Mouse (Mus musculus): ENCODE measurements around the gene Calr4.

Calr4 gene

DNA sequence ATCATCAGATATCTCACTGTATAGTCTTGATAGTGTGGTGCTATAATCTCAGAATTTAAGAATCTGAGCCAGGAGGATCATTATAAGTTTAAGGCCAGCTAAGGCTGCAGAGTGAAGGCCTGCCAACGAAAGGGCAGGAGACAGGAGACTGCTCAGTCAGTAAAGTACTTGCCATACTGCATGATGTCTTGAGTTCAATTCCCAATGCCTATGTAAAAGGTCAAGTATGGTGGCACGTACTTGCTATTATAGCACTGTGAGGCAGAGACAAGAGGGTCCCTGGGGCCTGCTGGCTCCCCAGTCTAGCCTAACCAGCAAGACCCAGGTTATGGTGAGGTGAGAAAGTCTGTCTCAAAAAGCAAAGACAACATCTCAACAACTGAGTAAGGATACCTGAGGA, at the start of gene Calr4:
TSS of gene Calr4 (plus strand) at position 301 of the 400 bp plus-strand sequence.
- in situ Hi-C loops (cut with MboI, MseI), result no loop called here

DNA sequence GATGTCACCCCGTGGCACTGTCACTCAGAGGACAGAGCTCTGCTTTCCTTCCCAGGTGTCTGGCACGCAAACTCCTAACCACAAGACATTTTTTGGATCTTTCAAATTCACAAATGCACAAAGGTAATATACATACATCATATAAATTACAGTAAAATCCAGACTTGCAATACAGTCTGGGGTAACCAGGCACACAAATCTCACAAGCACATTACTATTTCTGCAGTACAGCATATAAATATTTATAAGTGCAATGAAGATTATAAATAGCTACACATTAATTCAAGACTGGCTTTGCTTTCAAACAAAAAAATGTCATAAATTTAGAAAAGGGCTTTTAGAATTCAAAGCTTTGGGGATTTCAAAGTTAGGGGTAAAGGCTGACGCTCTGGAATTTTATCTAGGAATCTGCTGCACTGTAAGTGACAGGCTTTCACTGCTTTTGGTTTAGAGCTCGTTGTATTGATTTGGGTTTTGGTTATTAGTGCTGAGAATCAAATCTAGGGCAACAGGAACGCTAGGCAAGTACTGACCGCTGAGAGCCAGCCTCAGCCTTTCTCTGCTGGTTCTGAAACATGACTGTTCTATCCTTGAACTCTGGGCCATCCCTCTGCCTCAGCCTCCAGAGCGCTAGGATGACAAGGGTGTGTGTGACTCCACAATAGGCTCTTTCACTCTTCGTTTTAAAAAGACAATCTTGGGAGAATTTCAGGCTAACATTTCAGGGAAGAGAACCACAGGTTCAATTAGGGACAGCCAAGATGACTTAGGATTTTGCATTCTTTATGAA, 48.5 kb upstream of the Calr4 start:
- in situ Hi-C loops (cut with MboI, MseI), result no loop called here

DNA sequence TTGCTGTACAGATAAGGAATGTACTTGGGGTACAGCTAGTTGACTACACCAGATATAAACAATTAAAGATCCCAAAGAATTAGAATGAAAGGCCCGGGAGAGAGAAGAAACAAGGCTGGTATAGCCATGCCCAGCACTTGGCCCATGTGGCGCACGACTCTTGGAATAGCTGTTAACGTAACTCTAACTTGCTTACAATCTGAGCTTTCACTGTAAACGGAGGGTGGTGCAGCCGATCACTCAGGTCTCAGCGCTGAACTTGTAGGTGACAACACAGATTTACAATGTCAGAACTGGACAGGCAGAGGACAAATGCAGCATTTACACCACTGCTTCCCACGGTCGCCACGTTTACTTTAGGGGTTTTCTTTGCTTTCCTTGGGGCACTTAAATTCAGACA, 42.7 kb upstream of the Calr4 start:
- in situ Hi-C loops (cut with MboI, MseI), result no loop called here

DNA sequence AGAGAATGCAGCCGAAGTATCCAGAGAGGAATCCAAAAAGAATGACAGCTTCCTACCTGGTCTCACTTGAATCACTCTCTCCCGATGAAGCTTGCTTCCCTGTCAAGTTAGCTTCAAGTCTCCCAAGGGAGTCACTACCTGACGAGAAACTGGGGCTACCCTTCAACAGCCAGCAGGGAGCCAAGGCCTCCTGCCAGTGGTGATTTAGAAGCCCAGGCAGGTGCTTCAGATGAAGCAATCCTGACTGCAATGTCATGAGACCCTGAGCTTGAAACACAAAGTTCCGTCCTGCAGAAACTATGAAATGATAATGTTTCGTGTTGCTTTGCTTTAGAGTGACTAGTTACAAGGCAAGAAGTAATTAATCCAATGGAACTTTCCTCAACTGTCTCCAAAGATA, 40.4 kb upstream of the Calr4 start:
- in situ Hi-C loops (cut with MboI, MseI), result no loop called here

DNA sequence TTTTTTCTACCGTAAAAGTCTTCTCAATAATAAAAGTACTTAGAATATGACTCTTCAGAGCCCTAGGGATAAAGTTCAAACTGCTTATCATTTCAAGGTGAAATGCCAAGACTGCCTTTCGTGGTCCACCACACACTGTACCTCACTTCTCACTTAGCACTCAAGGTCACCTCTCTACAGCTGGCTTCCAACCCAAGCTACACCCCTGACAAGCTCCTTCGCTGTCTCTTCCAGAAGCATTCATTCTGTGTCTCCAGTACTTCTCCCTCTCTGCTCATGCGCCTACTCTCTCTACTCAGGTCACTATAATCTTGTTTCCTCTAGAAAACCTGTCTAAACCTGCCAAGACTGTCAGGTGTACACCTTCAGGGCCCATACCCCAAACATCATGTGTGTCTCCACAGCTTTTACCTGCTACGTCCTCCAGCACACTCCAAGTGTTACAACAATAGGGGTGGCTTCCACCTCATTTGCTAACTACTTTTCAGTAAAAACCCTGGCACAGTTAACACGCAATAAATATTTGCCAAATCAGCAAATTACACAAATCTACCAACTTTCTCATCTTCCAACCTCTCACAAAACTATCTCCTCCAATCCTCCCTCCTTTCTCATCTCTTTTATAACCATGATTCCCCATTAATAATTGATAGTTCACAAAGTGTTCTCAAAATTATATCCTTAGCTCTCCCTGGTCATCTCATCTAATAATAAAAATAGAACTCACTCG, 38.2 kb upstream of the Calr4 start:
- in situ Hi-C loops (cut with MboI, MseI), result no loop called here

DNA sequence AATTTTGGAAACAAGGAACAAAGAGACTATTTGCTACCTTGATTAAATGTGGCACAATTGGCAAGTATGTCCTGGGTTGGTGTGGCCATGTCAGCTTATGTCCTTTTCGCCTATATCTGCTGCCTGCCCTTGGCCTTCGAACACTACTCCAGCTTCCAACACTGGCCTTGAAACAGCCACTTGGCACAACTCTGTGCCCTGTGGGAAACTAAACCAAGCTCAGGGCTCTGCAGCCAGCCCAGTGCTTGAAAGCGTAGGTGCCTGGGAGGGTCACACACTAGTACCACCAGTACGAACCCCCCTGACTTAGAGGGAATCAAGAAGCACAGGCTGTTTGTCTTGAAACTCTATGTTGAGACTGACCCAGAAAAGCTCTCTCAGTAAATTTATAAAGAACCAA, 35.2 kb upstream of the Calr4 start:
- in situ Hi-C loops (cut with MboI, MseI), result no loop called here

DNA sequence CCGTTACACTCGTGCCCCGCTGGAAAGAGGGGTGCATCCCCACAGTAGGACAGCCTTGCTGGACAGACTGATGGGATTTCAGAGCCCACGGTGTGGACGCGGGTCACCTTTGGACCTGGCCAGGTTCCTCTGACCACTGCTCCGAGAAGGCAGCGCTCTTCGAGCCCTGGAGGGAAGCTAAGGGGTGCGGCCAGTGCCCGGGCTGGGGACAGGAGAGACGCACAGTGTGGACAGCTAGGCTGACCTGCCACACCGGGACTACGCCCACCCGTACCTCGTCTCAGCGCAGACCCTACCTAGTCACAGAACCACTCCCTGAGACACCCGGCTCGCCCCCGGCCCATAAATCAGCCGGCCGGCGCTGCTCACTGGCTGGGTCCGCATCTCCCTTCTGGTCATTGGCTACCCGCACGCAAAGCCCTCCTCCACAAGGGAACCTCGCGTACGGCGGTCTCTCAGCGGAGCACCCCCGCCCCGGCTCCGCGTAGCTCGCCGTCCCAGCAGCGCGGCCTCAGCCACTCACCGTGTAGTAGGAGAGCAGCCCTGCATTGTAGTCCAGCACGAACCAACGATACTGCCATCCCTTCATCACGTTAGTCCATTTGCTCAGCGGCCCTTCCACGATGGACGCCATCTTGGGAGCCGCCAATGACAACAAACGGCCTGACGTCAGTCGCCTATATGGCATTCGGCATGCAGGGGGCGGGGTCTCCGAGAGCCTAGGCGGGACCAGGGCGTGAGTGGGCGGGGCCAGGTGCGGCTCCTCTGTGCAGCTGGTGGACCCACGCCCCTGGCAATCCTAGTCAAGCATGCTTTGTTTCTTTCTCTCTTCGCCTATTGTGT, 32.5 kb upstream of the Calr4 start, which contains the start of gene Osbpl9:
TSS of gene Osbpl9 (minus strand) at position 691 of the 843 bp plus-strand sequence.
- in situ Hi-C loops (cut with MboI, MseI), result no loop called here

DNA sequence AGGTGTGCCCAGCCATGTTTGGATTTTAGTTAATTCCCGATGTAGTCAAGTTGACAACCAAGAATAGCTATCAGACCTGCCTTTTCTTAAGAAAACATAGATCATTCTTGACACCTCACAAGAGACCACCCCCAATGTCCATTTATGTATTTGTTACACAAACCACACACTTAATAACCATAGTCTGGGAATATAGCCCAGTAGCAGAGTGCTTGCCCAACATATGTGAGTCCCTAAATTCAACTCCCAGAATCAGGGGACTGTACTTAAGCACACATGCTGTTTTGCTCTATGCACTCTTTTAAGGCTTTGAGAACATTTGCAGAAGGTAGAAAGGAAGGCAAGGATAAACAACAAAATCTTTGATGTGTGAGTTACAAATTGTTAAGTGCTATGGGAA, 30.4 kb upstream of the Calr4 start:
- in situ Hi-C loops (cut with MboI, MseI), result no loop called here

DNA sequence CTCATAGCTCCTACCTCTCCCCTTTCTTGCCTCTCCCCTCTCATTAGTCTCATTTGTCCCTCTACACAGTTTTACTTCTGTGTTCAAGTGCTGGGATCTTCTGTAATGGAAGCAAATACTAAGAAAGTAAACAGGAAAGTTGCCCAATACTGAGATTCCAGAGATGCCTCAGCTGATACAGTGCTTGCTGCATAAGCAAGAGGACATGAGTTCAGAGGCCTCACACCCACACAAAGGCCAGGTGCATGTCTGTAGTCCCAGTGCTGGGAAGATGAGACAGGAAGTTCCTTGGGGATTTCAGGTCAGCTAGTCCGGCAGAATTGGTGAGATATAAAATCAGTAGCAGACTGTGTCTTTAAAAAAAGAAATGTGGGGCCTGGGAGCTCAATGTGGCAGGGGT, 29.9 kb upstream of the Calr4 start:
- in situ Hi-C loops (cut with MboI, MseI), result no loop called here

DNA sequence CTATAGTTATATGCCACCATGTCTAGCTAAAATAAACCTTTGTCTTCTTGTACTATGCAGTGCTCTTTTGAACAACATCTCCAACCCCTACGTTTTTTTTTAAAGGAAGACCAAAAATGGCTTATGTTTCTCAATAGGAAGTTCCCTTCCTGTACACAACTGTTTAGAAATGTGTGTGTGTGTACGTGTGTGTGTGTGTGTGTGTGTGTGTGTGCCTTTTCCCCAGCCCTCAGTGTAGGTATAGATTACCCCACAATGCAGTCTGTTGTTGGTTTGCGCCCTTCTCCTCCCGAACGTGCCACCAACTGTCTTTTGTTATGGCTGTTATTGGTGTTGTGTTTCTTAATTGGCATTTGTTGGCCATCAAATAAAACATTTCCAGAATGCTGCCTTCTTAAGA, 26.8 kb upstream of the Calr4 start:
- in situ Hi-C loops (cut with MboI, MseI), result no loop called here

DNA sequence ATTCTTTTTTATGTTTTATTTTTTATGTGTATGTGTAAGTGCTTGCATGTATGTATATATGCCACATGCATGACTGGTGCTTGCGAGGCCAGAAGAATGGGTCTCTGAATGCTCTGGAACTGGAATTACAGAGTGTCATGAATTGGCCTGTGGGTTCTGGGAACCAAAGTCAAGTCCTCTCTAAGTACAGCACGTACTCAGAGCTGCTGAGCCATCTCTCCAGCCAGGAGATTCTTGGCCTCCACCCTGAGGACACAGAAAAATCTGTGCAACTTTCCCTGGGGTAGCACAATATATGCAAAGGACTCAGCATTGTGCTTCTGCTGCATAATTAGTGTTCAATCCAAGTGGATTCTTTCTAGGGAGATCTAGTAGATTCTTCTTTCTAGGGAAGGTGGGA, 24.0 kb upstream of the Calr4 start:
- in situ Hi-C loops (cut with MboI, MseI), result no loop called here

DNA sequence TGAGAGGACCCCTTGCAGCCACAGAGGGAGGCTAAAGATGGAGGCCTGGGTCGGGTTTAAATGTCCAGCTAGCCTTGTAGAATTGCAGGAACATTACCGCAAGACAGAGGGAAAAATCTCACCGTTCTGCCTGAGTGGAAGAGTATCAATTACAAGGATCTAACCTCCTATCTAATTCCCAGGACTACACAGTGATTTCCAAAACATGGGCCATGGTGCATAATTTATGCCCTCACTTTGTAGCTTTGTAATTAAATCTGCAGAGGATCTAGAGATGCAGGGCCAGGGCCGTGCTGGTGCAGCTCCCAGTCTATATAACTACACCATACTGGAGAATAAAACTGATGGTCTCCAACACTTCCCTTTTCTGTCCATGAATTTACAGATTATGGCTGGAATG, 23.4 kb upstream of the Calr4 start:
- in situ Hi-C loops (cut with MboI, MseI), result no loop called here

DNA sequence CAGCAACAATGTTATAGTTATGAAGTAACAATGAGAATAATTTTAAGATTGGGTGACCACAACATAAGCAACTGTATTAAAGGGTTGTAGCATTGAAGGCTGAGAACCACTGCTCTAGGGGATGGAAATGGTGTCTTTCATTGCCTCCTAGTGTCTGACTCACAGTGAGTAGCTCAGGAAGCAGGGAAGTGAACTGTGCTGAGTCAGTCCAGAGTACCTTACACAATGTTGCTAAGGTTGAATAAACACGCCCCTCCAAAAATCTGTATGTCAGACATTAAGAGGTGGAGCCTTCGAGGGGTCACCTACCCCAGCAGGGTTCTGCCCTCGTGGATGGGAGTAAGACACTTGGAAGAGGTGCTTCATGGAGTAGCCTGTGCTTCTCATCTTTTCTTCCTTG, 20.3 kb upstream of the Calr4 start:
- in situ Hi-C loops (cut with MboI, MseI), result no loop called here

DNA sequence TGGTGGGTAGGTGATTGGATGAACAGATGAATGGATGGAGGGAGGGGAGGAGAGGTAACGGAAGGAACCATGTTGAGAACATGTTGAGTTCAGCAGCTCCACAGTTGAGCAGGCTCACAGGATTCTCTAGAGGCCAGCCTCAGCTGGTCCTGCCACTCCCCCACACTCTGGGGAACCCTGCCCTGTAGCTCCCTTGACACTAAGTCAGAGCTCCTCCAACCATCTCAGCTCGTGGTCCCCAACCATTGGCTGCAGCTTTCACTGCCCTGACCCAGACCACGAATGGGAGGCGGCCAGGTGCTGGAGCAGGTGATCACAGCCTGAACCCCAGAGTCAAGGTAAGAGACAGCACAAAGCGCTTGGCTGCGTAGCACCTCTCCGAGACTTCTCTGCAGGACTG, 16.3 kb upstream of the Calr4 start:
- in situ Hi-C loops (cut with MboI, MseI), result no loop called here

DNA sequence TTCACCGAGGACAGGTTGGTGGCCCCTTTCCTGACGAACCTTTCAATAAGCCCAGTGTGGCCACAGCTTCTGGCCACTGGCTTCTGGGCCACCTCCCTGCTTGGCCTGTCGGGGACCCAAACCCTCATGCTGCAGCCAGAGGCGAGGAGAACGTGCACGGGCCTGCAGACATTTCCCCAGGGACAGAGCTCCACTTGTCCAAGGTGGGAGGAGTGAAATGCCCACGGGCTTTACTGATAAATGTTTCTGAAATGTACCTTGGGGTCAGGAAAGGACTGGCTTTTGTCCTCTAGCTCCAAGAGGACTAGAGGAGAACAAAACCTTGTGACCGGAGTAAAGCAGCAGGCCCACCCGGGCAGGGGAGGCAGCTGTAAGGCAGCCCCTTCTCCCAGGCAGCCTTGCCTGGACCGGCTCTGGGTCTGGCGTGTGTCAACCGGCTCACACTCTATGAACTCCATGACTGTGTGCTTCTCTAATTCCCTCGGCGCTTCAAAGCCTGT, 13.8 kb upstream of the Calr4 start:
- in situ Hi-C loops (cut with MboI, MseI), result no loop called here

DNA sequence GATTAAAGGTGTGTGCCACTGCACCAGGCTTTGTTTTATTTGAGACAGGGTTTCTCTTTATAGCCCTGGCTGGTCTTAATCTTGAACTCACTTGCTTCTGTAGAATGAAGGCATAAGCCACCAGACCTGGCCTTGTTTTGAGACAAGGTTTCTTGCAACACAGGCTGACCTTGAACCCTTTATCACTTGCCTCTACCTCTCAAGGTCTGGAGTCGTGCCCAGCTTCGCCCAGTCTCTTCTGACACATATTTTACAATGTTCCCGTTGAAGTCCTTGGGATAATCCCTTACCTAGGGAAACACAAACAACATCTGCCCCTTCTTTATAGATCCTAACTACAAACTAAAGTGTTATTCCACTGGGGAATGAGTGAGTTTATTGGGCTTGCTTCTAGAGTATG, 12.3 kb upstream of the Calr4 start:
- in situ Hi-C loops (cut with MboI, MseI), result no loop called here

DNA sequence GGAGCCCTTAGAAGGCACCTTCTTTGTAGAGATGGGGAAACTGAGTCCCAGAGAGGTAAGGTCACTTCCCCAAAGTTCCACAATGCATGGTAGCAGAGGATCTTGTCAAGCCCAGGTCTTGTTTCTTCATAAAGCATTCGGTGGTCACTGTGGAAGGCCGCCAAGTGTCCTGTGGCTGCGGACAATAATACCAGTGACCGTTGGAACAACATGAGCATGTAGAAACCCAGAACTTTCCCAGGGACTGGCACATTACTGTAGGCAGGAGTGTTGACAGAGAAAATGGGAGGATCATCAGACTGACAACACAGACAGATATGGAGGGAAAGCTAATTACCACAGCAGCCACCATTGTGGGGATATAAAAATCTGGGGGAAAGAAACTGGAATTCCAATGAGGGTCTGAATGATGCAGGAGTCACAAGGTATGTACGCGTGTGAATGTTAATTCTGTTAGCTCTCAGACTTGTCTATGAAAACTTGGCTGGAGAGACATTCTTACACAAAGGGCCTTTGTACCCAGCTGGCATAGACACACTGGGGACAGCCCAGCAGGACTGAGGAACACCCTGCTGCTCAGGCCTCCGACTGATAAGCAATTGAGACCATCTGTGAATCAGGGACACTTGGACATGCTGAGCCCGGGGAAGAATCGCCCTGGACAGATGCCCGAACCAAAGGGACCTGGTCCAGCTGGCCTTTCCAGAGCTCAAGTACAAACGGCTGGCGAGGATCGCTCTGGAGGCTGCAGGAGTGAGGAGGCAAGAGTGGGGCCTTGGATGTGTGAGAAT, 9.3 kb upstream of the Calr4 start:
- in situ Hi-C loops (cut with MboI, MseI), result no loop called here

DNA sequence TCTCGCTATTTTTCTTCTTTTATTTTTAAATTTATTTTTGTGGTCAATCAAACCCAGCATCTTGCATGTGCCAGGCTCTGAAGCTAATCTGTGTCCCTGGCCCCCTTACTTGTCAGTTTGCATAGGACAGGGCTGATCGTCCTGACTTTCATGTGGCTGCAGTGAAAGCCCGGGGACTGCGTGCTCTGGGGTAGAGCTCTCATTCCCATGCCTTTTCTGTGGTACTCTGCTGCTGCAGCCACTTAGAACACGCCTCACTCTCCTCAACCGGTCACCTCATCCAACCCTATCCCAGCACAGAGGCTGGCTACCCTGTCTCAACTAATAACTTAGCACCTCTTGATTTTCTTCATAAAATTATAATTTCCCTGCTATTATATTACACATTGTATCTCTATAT, 8.7 kb upstream of the Calr4 start:
- in situ Hi-C loops (cut with MboI, MseI), result no loop called here

DNA sequence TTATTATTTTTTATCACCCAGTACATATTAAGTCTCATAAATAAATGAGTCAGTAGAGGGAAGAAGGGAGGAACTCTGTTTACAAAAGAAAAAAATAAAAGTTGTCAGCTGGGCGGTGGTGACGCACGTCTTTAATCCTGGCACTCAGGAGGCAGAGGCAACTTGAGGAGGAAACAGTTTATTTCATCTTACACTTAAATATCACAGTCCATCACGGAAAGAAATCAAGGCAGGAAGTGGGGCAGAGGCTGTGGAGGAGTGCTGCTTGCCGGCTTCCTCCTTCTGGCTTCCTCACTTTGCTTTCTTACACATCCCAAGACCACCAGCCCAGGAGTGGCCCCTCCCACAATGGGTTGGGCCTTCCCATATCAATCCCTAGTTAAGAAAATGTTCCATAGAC, 8.2 kb upstream of the Calr4 start:
- in situ Hi-C loops (cut with MboI, MseI), result no loop called here

DNA sequence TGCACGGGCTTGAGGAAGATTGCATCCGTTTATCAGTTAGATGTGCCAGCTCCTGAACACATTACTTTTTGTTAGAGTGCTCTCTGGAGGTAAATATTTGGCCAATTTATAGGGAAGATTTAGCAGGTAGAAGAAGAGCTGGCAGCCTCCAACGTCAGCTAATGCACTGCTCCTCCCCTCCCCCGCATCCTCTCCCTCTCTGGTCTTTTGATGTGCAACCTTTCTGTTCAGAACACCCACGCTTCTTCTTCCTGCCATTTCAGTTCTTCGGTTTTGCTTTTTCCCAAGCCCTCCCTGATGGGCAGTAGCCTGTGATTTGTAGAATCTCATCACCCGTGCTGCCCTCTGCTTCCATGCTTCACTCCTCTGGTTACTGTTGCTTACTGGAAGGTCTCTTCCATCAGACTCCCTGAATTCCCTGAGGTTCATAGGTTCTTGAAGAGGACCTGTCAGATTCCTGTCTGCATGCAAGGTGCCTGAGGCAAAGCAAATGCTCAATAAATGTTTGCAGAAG, 4.5 kb upstream of the Calr4 start:
- in situ Hi-C loops (cut with MboI, MseI), result no loop called here

DNA sequence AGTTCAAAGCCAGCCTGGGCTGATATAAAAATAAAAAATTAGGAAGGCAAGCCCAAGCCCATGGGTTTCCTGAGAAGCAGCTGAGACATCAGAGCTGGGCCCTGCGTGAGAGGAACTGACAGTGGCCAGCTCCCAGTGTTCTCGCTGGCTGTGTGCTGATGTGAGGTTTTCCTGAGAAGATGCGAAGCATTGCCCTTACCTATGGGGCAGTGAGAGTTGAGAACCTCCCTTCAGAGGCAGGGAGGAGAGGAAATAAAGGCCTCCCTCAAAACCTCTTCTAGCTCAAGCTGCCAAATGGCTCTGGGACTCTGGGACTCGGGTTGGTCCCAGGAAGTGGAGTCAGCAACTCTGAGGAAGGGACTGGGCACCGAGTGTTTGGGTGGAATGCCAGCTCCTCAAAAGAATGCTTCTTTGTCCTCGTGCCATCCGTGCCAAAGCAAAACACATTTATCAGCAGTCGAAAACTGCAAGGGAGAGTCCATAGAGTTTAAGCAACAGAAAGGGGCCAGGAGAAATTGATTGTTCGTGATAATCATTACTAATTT, 593 bp downstream of the Calr4 start:
- in situ Hi-C loops (cut with MboI, MseI), result no loop called here

Data from T-helper 17 cell (primary cell).